Mouse (Mus musculus) bone marrow macrophage, adult 2 months (primary cell): ENCODE measurements around the gene Fbxo47. TPM values are rescaled to one million over a fixed set of nuclear protein-coding genes. Genes with fewer than 3 reads are reported as not detected.

ENCODE experiments used
- H3K27ac ChIP-seq: 2 replicates; pipeline ENCODE4 v1.5.1; 2012; ENCODE audit warnings: low read depth, low read length; ENCODE audit not compliant: insufficient read depth
- H3K4me1 ChIP-seq: 2 replicates; pipeline ENCODE4 v1.6.1; 2012; ENCODE audit warnings: low read length; ENCODE audit not compliant: control insufficient read depth, insufficient read depth
- H3K4me3 ChIP-seq: 2 replicates; pipeline ENCODE4 v1.5.1; 2012; ENCODE audit warnings: mild to moderate bottlenecking, low read length, moderate library complexity; ENCODE audit not compliant: insufficient read depth
- CTCF ChIP-seq: IDR thresholded peaks from 2 replicates; pipeline ENCODE4 v1.5.1; 2012; ENCODE audit warnings: low read depth, mild to moderate bottlenecking, low read length, moderate library complexity
- POLR2A ChIP-seq: IDR thresholded peaks from 2 replicates; pipeline ENCODE4 v1.6.1; 2012; ENCODE audit warnings: mild to moderate bottlenecking, low read depth, low read length, borderline replicate concordance
- polyA plus RNA-seq: library from polyadenylated mRNA; stranded (reverse); fragments of >200 nt; gene quantifications from 2 replicates; pipeline ENCODE4 v1.2.4, GENCODE M21; 2012; ENCODE audit not compliant: missing spikeins, insufficient read depth, insufficient read length

Fbxo47 gene
- polyA plus RNA-seq, 1 experiment: 0.67 TPM

GRCm38 (mm10) chr11:97906905-97907304 is 23.0 kb upstream of the Fbxo47 start:
- H3K4me3 ChIP-seq: no peak overlapping the region
- peaks cover 11% of the 10 kb centered on the region for H3K4me1 ChIP-seq
- no peak for TF ChIP-seq POLR2A
- no peak for TF ChIP-seq CTCF
- H3K27ac ChIP-seq: no peak overlapping the region

DNA sequence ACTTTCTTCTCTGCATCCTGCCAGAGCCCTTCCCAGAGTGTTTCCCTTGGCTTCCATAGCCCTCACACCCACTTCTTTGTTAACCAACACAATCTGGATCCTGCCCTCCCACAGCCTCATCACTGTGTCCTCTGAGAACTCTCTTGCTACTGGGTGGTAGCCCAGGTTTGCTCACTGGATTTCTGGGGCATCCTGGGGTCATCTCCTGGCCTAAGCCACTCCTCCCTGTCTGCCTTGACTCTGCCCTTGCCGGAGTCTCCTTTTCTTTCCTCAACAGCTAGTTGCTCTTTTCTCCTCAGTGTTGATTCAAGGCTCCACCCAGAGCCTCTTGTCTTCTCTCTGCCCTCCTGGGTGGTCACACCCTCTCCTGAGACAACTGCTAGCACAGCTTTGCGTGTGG is 22.0 kb upstream of the Fbxo47 start:
- no peak overlapping the region for H3K4me3 ChIP-seq
- peaks cover 19% of the 10 kb centered on the region for H3K4me1 ChIP-seq
- H3K27ac ChIP-seq: no peak overlapping the region
- TF ChIP-seq POLR2A (no peak), CTCF (no peak)

DNA sequence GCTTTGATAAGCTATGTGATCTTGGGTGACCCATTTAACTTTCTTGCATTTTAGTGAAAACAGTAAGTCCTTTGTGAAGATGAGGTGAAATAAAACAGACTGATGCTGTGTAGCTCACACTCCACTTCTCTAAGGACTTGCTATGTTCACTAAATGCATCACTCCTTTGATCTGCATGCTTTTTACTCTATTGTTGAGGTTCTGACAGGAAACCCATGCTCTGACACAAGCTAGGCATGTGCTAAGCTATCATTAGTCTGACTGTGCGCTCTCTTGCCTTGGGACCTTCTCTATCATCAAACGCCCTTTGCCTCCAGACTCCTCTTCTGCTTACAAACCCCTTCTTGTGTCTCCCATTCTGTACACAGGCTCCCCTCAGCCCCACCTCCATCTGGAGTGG is 21.6 kb upstream of the Fbxo47 start:
- H3K27ac ChIP-seq: no peak overlapping the region
- peaks cover 23% of the 10 kb centered on the region for H3K4me1 ChIP-seq
- no peak for TF ChIP-seq CTCF
- no peak for TF ChIP-seq POLR2A
- no peak overlapping the region for H3K4me3 ChIP-seq

DNA sequence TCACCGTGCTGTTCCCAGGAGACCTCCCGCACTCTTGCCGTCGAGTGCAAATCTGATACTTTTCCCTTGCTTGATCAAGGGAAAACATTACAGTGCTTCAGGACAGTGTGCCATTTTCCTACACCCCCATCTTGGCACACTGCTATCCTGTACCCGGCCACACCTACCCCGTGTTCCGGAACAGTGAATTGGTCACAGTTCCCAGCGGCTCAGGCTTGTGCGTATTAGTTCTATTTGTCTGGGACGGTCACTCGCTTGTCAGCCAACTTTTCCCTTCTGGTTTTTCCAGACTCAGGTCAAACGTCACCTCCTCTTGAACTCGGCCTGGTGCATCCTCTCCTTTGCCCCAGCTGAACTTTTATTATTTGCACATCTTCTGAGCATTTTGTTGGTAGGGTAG is 20.8 kb upstream of the Fbxo47 start:
- Histone ChIP-seq H3K4me1 (peaks cover 29% of the 10 kb centered on the region), H3K27ac (no peak overlapping the region), H3K4me3 (no peak overlapping the region)
- TF ChIP-seq POLR2A (no peak), CTCF (no peak)

- Histone ChIP-seq H3K27ac (peak overlapping the region; percentile 86), H3K4me3 (no peak overlapping the region), H3K4me1 (peaks cover 29% of the 10 kb centered on the region)
- TF ChIP-seq POLR2A: no peak
- TF ChIP-seq CTCF: no peak
Measured at GRCm38 (mm10) chr11:97901806-97902205, 17.9 kb upstream of the Fbxo47 start.

- TF ChIP-seq POLR2A: no peak
- TF ChIP-seq CTCF: no peak
- Histone ChIP-seq H3K4me1 (peaks cover 29% of the 10 kb centered on the region), H3K4me3 (no peak overlapping the region), H3K27ac (peak overlapping the region; percentile 80)
Measured at GRCm38 (mm10) chr11:97899822-97900221, 15.9 kb upstream of the Fbxo47 start.

DNA sequence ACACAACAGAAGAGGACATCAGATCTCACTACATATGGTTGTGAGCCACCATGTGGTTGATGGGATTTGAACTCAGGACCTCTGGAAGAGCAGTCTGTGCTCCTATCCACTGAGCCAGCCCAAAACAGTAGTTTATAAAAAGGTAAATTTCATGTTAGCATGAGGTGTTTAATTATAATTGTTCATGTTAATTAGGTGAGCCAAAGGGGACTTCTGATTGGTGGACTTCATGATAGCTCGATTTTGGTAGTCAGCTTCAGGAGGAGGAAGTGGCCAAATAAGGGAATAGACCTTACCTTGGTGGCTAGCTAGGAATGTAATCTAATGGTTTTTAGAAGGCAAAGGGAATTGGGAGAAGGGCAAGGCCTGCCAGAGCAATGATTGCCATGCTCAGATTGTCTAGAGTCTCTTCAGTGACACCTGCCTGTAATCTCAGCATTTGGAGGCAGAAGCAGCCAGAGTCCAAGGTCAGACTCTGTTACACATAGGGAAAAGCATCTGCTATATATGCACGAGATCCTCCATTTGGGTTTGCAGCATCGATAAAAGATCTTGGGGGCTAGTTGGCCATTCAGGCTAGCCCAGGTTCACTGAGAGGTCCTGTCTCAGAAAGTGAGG is 13.7 kb upstream of the Fbxo47 start:
- Histone ChIP-seq H3K4me3 (no peak overlapping the region), H3K27ac (no peak overlapping the region), H3K4me1 (peaks cover 24% of the 10 kb centered on the region)
- TF ChIP-seq POLR2A (no peak), CTCF (no peak)

GRCm38 (mm10) chr11:97896655-97897054 is 12.7 kb upstream of the Fbxo47 start:
- TF ChIP-seq CTCF (no peak), POLR2A (no peak)
- Histone ChIP-seq H3K4me1 (peaks cover 17% of the 10 kb centered on the region), H3K27ac (no peak overlapping the region), H3K4me3 (no peak overlapping the region)

DNA sequence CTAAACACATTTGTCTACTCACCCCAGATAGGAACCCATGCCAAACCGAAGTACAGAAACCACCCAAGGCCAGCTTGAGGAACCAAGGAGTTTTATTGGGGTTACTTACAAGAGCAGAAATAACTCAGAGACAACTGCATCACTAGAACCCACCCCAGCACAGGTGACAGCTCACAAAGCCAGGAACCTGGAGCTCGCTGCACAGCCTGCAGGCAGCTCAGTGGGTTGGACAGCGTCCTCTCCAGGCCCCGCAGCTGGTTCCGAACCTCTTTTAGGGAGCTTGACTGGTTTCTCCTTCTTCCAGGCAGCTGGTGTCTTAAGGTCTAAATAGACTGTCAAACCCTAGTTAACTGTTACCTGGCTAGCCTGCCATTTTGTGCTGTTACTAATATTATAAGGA is 7.9 kb upstream of the Fbxo47 start:
- no peak for TF ChIP-seq POLR2A
- TF ChIP-seq CTCF: no peak
- Histone ChIP-seq H3K27ac (no peak overlapping the region), H3K4me1 (no peaks in the 10 kb centered on the region), H3K4me3 (no peak overlapping the region)

- Histone ChIP-seq H3K4me3 (no peak overlapping the region; the same call in 1 of the 2 replicates), H3K27ac (no peak overlapping the region), H3K4me1 (no peaks in the 10 kb centered on the region)
- TF ChIP-seq POLR2A (no peak), CTCF (no peak)
Measured at GRCm38 (mm10) chr11:97885296-97885915, 1.5 kb upstream of the Fbxo47 start.

DNA sequence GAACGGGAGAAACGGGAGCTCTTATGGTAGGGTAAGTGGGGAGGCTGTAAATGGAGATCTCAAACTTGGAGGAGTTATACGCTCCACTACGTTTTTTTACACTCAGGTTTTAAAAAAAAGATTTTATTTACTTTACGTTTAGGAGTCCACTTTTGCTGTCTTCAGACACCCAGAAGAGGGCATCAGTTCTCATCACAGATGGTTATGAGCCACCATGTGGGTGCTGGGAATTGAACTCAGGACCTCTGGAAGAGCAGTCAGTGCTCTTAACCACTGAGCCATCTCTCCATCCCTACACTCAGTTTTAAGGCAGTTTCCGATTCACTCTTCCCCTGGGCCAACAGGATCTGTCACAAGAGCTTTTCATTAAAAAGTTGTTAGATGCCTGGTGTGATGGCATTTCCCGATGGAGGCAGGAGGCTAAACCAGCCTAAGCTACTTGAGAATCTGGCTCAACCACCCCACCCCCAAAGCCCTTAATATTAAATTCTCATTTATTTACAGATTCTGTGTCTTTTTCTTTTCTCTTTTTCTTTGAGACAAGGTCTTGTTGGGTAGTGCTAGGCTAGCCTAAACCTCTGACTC is 739 bp upstream of the Fbxo47 start:
- TF ChIP-seq CTCF: no peak
- TF ChIP-seq POLR2A: no peak
- peak overlapping the region; percentile 71 for H3K4me3 ChIP-seq
- peak overlapping the region; percentile 74 for H3K27ac ChIP-seq
- no peaks in the 10 kb centered on the region for H3K4me1 ChIP-seq
